15 mouse cellular contexts compared by ENCODE assay signal in genomic region chr2:164018910-164019309, GRCm38 (mm10). TPM values are rescaled to one million over a fixed set of nuclear protein-coding genes. Genes with fewer than 3 reads are reported as not detected.
A peak's percentile ranks its signal among the peaks of the same experiment; 100 is the strongest.
DNase-seq lines count a peak whose midpoint lies in the region; ATAC-seq and TF ChIP-seq lines count a peak whose summit lies in the region.
"Had no signal": no experiment of that assay in that cellular context is flagged by ENCODE, and none has a peak within 500 bp of the region (broad histone marks: within the 10 kb centered on the region; RNA-seq: fewer than 3 reads in every experiment).

No protein-coding gene starts in this region.

- no peak overlapping the region for H3K4me2 ChIP-seq in hindbrain, embryonic 16.5 days (ENCODE audit: low read length)
- no peak overlapping the region for H3K4me2 ChIP-seq in hindbrain, embryonic 12.5 days (replicated peaks)
- no peak overlapping the region for H3K4me2 ChIP-seq in midbrain, embryonic 14.5 days (ENCODE audit: low read length)
- no peak overlapping the region for H3K4me2 ChIP-seq in midbrain, embryonic 15.5 days
- no peak overlapping the region for H3K4me2 ChIP-seq in stomach, postnatal 0 days (replicated peaks; ENCODE audit: low read depth)
- H3K4me2 ChIP-seq: hindbrain, embryonic 15.5 days had no signal

- peaks cover 37% of the 10 kb centered on the region for H3K36me3 ChIP-seq in hindbrain, embryonic 16.5 days (ENCODE audit: control insufficient read depth, insufficient read depth, low read length)
- peaks cover 56% of the 10 kb centered on the region for H3K36me3 ChIP-seq in hindbrain, embryonic 12.5 days
- H3K36me3 ChIP-seq in midbrain, embryonic 14.5 days (ENCODE audit: control insufficient read depth, insufficient read depth, low read length): peaks cover 59% of the 10 kb centered on the region
- H3K36me3 ChIP-seq in midbrain, embryonic 15.5 days (replicated peaks): peaks cover 44% of the 10 kb centered on the region
- peaks cover 17% of the 10 kb centered on the region for H3K36me3 ChIP-seq in stomach, postnatal 0 days (ENCODE audit: control insufficient read depth, insufficient read depth, low read length)

- no peaks in the 10 kb centered on the region for H3K4me1 ChIP-seq in hindbrain, embryonic 16.5 days (ENCODE audit: control insufficient read depth, insufficient read depth, low read depth, low read length)
- H3K4me1 ChIP-seq in hindbrain, embryonic 12.5 days: no peaks in the 10 kb centered on the region
- H3K4me1 ChIP-seq in midbrain, embryonic 14.5 days (ENCODE audit: control insufficient read depth, insufficient read depth, low read length): no peaks in the 10 kb centered on the region
- no peaks in the 10 kb centered on the region for H3K4me1 ChIP-seq in midbrain, embryonic 15.5 days
- H3K4me1 ChIP-seq in stomach, postnatal 0 days (replicated peaks; ENCODE audit: control insufficient read depth, insufficient read depth): no peaks in the 10 kb centered on the region
- H3K4me1 ChIP-seq: hindbrain, embryonic 15.5 days had no signal

- no peak overlapping the region for H3K9ac ChIP-seq in hindbrain, embryonic 16.5 days (ENCODE audit: low read depth, low read length)
- no peak overlapping the region for H3K9ac ChIP-seq in hindbrain, embryonic 12.5 days
- H3K9ac ChIP-seq in midbrain, embryonic 14.5 days (replicated peaks; ENCODE audit: low read length): no peak overlapping the region
- no peak overlapping the region for H3K9ac ChIP-seq in midbrain, embryonic 15.5 days
- no peak overlapping the region for H3K9ac ChIP-seq in stomach, postnatal 0 days (ENCODE audit: low read length)
- H3K9ac ChIP-seq: hindbrain, embryonic 15.5 days had no signal

- TF ChIP-seq CTCF in stomach, postnatal 0 days (IDR thresholded peaks at IDR 0.05; ENCODE audit: low read depth): peak; percentile 57

- no peak overlapping the region for H3K4me3 ChIP-seq in hindbrain, embryonic 16.5 days (ENCODE audit: low read length)
- no peak overlapping the region for H3K4me3 ChIP-seq in hindbrain, embryonic 12.5 days
- H3K4me3 ChIP-seq in midbrain, embryonic 14.5 days (replicated peaks; ENCODE audit: low read depth, low read length): no peak overlapping the region
- H3K4me3 ChIP-seq in midbrain, embryonic 15.5 days: no peak overlapping the region
- H3K4me3 ChIP-seq in stomach, postnatal 0 days (ENCODE audit: low read depth, low read length): no peak overlapping the region
- H3K4me3 ChIP-seq: hindbrain, embryonic 15.5 days had no signal

- peak; percentile 25 for DNase-seq in midbrain, embryonic 14.5 days
- DNase-seq in stomach, postnatal 0 days (ENCODE audit: low spot score): no peak
- DNase-seq in thymus, postnatal 10 days (ENCODE audit: low spot score in 2 of 2): no peak
- DNase-seq: cerebellum, adult 11-12 months; heart, adult 11 months; layer of hippocampus, adult 9-11 months; left cerebral cortex, postnatal 4 days; lung, adult 2 months; right cerebral cortex, postnatal 4 days had no signal

- WGBS in hindbrain, embryonic 16.5 days: 95% methylated on average over 3 of the region's 3 CpGs
- WGBS in hindbrain, embryonic 12.5 days: 93% methylated on average over 3 of the region's 3 CpGs
- WGBS in midbrain, embryonic 14.5 days: 91% methylated on average over 3 of the region's 3 CpGs
- WGBS in midbrain, embryonic 15.5 days: 94% methylated on average over 3 of the region's 3 CpGs
- 94% methylated on average over 3 of the region's 3 CpGs for WGBS in stomach, postnatal 0 days

- no peak for TF ChIP-seq EP300 in stomach, postnatal 0 days (optimal IDR thresholded peaks at IDR 0.05)

- no peak overlapping the region for H3K27ac ChIP-seq in hindbrain, embryonic 16.5 days (ENCODE audit: low read depth, low read length)
- H3K27ac ChIP-seq in hindbrain, embryonic 12.5 days: no peak overlapping the region
- H3K27ac ChIP-seq in midbrain, embryonic 14.5 days (replicated peaks; ENCODE audit: low read depth, low read length): no peak overlapping the region
- no peak overlapping the region for H3K27ac ChIP-seq in midbrain, embryonic 15.5 days
- H3K27ac ChIP-seq in stomach, postnatal 0 days (replicated peaks): no peak overlapping the region
- H3K27ac ChIP-seq: hindbrain, embryonic 15.5 days had no signal

- ATAC-seq in hindbrain, embryonic 16.5 days: 0 out of 2 replicates have a peak, but pooled peaks have one; percentile 9
- ATAC-seq in hindbrain, embryonic 12.5 days (ENCODE audit: low FRiP score): no peak
- ATAC-seq in midbrain, embryonic 14.5 days (ENCODE audit: low FRiP score, low TSS enrichment): no peak
- ATAC-seq in midbrain, embryonic 15.5 days (replicated peaks): no peak
- ATAC-seq in granulocyte monocyte progenitor cell, adult 5-6 weeks (replicated peaks; ENCODE audit: poor library complexity, severe bottlenecking): peak; percentile 32; the same call in 1 of the 2 replicates
- ATAC-seq in stomach, postnatal 0 days (ENCODE audit: low FRiP score, low TSS enrichment): no peak
- ATAC-seq: activated CD4-positive, CD25-positive, alpha-beta regulatory T cell, adult 4 months had no signal

- no peaks in the 10 kb centered on the region for H3K9me3 ChIP-seq in hindbrain, embryonic 16.5 days (ENCODE audit: control insufficient read depth, low read length)
- H3K9me3 ChIP-seq in hindbrain, embryonic 12.5 days (replicated peaks): no peaks in the 10 kb centered on the region
- H3K9me3 ChIP-seq in midbrain, embryonic 14.5 days (ENCODE audit: control insufficient read depth, low read length): no peaks in the 10 kb centered on the region
- no peaks in the 10 kb centered on the region for H3K9me3 ChIP-seq in midbrain, embryonic 15.5 days
- H3K9me3 ChIP-seq in stomach, postnatal 0 days (ENCODE audit: control insufficient read depth, low read length): no peaks in the 10 kb centered on the region
- H3K9me3 ChIP-seq: hindbrain, embryonic 15.5 days had no signal

- no peaks in the 10 kb centered on the region for H3K27me3 ChIP-seq in hindbrain, embryonic 16.5 days (replicated peaks; ENCODE audit: control insufficient read depth, insufficient read depth, low read length)
- no peaks in the 10 kb centered on the region for H3K27me3 ChIP-seq in hindbrain, embryonic 12.5 days
- H3K27me3 ChIP-seq in midbrain, embryonic 14.5 days (ENCODE audit: control insufficient read depth, insufficient read depth, low read length): no peaks in the 10 kb centered on the region
- no peaks in the 10 kb centered on the region for H3K27me3 ChIP-seq in midbrain, embryonic 15.5 days (replicated peaks)
- no peaks in the 10 kb centered on the region for H3K27me3 ChIP-seq in stomach, postnatal 0 days (ENCODE audit: control insufficient read depth, insufficient read depth, low read length)
- H3K27me3 ChIP-seq: hindbrain, embryonic 15.5 days had no signal

RNA-seq across cellular contexts. Expression of gene Pabpc1l, which starts 6.3 kb away (rescaled TPM):
- 0.90 and 2.1 TPM in 2 replicates for polyA plus RNA-seq in hindbrain, embryonic 16.5 days (2015; fragmentation: Nextera tagmentation; extraction: Ambion mirVana)
- 2.3 and 2.9 TPM in 2 replicates for polyA plus RNA-seq in hindbrain, embryonic 12.5 days (2016; fragmentation: Nextera tagmentation; extraction: Ambion mirVana)
- 0.92 and 1.6 TPM in 2 replicates for polyA plus RNA-seq in midbrain, embryonic 14.5 days (2014; fragmentation: Nextera tagmentation; extraction: Ambion mirVana)
- polyA plus RNA-seq in midbrain, embryonic 15.5 days (2015; fragmentation: Nextera tagmentation; extraction: Ambion mirVana): 2.2 and 2.4 TPM in 2 replicates
- total RNA-seq in granulocyte monocyte progenitor cell, adult 5-6 weeks (2014; fragmentation: Nextera tagmentation): not detected in 2 replicates
- not detected in 2 replicates for total RNA-seq in granulocyte monocyte progenitor cell, adult 5-6 weeks (2017)
- 0.67 and 0.85 TPM in 2 replicates for polyA plus RNA-seq in stomach, postnatal 0 days (2015; fragmentation: Nextera tagmentation; extraction: Ambion mirVana)

RNA-seq across cellular contexts. Expression of gene Ywhab, which starts 24.1 kb away (rescaled TPM):
- polyA plus RNA-seq in hindbrain, embryonic 16.5 days (2015; fragmentation: Nextera tagmentation; extraction: Ambion mirVana): 507 and 529 TPM in 2 replicates
- 355 and 373 TPM in 2 replicates for polyA plus RNA-seq in hindbrain, embryonic 12.5 days (2016; fragmentation: Nextera tagmentation; extraction: Ambion mirVana)
- 394 and 437 TPM in 2 replicates for polyA plus RNA-seq in midbrain, embryonic 14.5 days (2014; fragmentation: Nextera tagmentation; extraction: Ambion mirVana)
- 481 and 500 TPM in 2 replicates for polyA plus RNA-seq in midbrain, embryonic 15.5 days (2015; fragmentation: Nextera tagmentation; extraction: Ambion mirVana)
- total RNA-seq in granulocyte monocyte progenitor cell, adult 5-6 weeks (2014; fragmentation: Nextera tagmentation): 125 and 137 TPM in 2 replicates
- total RNA-seq in granulocyte monocyte progenitor cell, adult 5-6 weeks (2017): 64.1 and 69.6 TPM in 2 replicates
- 186 and 189 TPM in 2 replicates for polyA plus RNA-seq in stomach, postnatal 0 days (2015; fragmentation: Nextera tagmentation; extraction: Ambion mirVana)

RNA-seq across cellular contexts. Expression of gene Stk4, which starts 51.2 kb away (rescaled TPM):
- polyA plus RNA-seq in hindbrain, embryonic 16.5 days (2015; fragmentation: Nextera tagmentation; extraction: Ambion mirVana): 16.3 and 17.4 TPM in 2 replicates
- 32.0 and 34.5 TPM in 2 replicates for polyA plus RNA-seq in hindbrain, embryonic 12.5 days (2016; fragmentation: Nextera tagmentation; extraction: Ambion mirVana)
- polyA plus RNA-seq in midbrain, embryonic 14.5 days (2014; fragmentation: Nextera tagmentation; extraction: Ambion mirVana): 26.3 and 35.0 TPM in 2 replicates
- 19.6 and 21.1 TPM in 2 replicates for polyA plus RNA-seq in midbrain, embryonic 15.5 days (2015; fragmentation: Nextera tagmentation; extraction: Ambion mirVana)
- total RNA-seq in granulocyte monocyte progenitor cell, adult 5-6 weeks (2014; fragmentation: Nextera tagmentation): 132 and 145 TPM in 2 replicates
- 123 and 133 TPM in 2 replicates for total RNA-seq in granulocyte monocyte progenitor cell, adult 5-6 weeks (2017)
- 11.9 and 13.6 TPM in 2 replicates for polyA plus RNA-seq in stomach, postnatal 0 days (2015; fragmentation: Nextera tagmentation; extraction: Ambion mirVana)

RNA-seq across cellular contexts. Expression of gene Tomm34, which starts 52.1 kb away (rescaled TPM):
- polyA plus RNA-seq in hindbrain, embryonic 16.5 days (2015; fragmentation: Nextera tagmentation; extraction: Ambion mirVana): 52.5 and 54.2 TPM in 2 replicates
- polyA plus RNA-seq in hindbrain, embryonic 12.5 days (2016; fragmentation: Nextera tagmentation; extraction: Ambion mirVana): 47.0 and 47.8 TPM in 2 replicates
- 46.3 and 50.3 TPM in 2 replicates for polyA plus RNA-seq in midbrain, embryonic 14.5 days (2014; fragmentation: Nextera tagmentation; extraction: Ambion mirVana)
- polyA plus RNA-seq in midbrain, embryonic 15.5 days (2015; fragmentation: Nextera tagmentation; extraction: Ambion mirVana): 52.9 and 53.4 TPM in 2 replicates
- total RNA-seq in granulocyte monocyte progenitor cell, adult 5-6 weeks (2014; fragmentation: Nextera tagmentation): 58.6 and 64.2 TPM in 2 replicates
- total RNA-seq in granulocyte monocyte progenitor cell, adult 5-6 weeks (2017): 41.7 and 51.4 TPM in 2 replicates
- polyA plus RNA-seq in stomach, postnatal 0 days (2015; fragmentation: Nextera tagmentation; extraction: Ambion mirVana): 20.5 and 22.4 TPM in 2 replicates

Comparison
In these comparisons a context has a peak if more than half of its experiments do, and no peak if none do; other contexts are left out.
1. ATAC-seq: peak in hindbrain, embryonic 16.5 days (single experiment) and granulocyte monocyte progenitor cell, adult 5-6 weeks (single experiment); none in hindbrain, embryonic 12.5 days (single experiment), midbrain, embryonic 14.5 days (single experiment), midbrain, embryonic 15.5 days (single experiment) and stomach, postnatal 0 days (single experiment).